Mouse (Mus musculus): ENCODE data around the gene Akap6. TPM values are rescaled to one million over a fixed set of nuclear protein-coding genes. Genes with fewer than 3 reads are reported as not detected.

The Akap6 gene
- polyA plus RNA-seq, 1 experiment from 2014 or later: 0.18 TPM

GRCm38 (mm10) chr12:53064241-53064760 lies 365.1 kb downstream of the Akap6 start:
- Histone ChIP-seq H3K36me3 (no peaks in the 10 kb centered on the region), H3K27ac (no peak overlapping the region), H3K9me3 (replicated peaks) (no peaks in the 10 kb centered on the region), H3K4me1 (peaks cover 33% of the 10 kb centered on the region), H3K27me3 (ENCODE audit: low read depth, poor library complexity, severe bottlenecking) (no peaks in the 10 kb centered on the region), H3K4me3 (no peak overlapping the region)
- WGBS: 87% methylated on average over 4 of the region's 4 CpGs
- DNase-seq (ENCODE audit: low spot score): no peak

- H3K9me3 ChIP-seq (replicated peaks): no peaks in the 10 kb centered on the region
- no peak for DNase-seq (ENCODE audit: low spot score)
These were observed 366.0 kb downstream of the Akap6 start for GRCm38 (mm10) chr12:53065031-53065785.

GRCm38 (mm10) chr12:53066321-53066720 lies 367.1 kb downstream of the Akap6 start:
- H3K9me3 ChIP-seq (replicated peaks): no peaks in the 10 kb centered on the region
- H3K4me1 ChIP-seq: peaks cover 26% of the 10 kb centered on the region
- H3K27ac ChIP-seq: no peak overlapping the region
- WGBS: 86% methylated on average over 9 of the region's 9 CpGs
- H3K4me3 ChIP-seq: no peak overlapping the region
- no peaks in the 10 kb centered on the region for H3K36me3 ChIP-seq
- DNase-seq (ENCODE audit: low spot score): no peak
- no peaks in the 10 kb centered on the region for H3K27me3 ChIP-seq (ENCODE audit: low read depth, poor library complexity, severe bottlenecking)

More at GRCm38 (mm10) chr12:53065031-53065785, 366.0 kb downstream of the Akap6 start:
- Histone ChIP-seq H3K4me3 (no peak overlapping the region), H3K36me3 (no peaks in the 10 kb centered on the region), H3K4me1 (peaks cover 33% of the 10 kb centered on the region), H3K27ac (no peak overlapping the region), H3K27me3 (ENCODE audit: low read depth, poor library complexity, severe bottlenecking) (no peaks in the 10 kb centered on the region)
- 86% methylated on average over 11 of the region's 11 CpGs for WGBS

GRCm38 (mm10) chr12:53070907-53071306 lies 371.7 kb downstream of the Akap6 start:
- no peaks in the 10 kb centered on the region for H3K9me3 ChIP-seq (replicated peaks)
- no peaks in the 10 kb centered on the region for H3K4me1 ChIP-seq
- WGBS: 95% methylated on average over 5 of the region's 5 CpGs
- no peaks in the 10 kb centered on the region for H3K27me3 ChIP-seq (ENCODE audit: low read depth, poor library complexity, severe bottlenecking)
- no peaks in the 10 kb centered on the region for H3K36me3 ChIP-seq
- no peak overlapping the region for H3K27ac ChIP-seq
- H3K4me3 ChIP-seq: no peak overlapping the region
- no peak for DNase-seq (ENCODE audit: low spot score)

- Histone ChIP-seq H3K4me1 (no peaks in the 10 kb centered on the region), H3K27ac (no peak overlapping the region), H3K36me3 (no peaks in the 10 kb centered on the region), H3K9me3 (replicated peaks) (no peaks in the 10 kb centered on the region), H3K27me3 (ENCODE audit: low read depth, poor library complexity, severe bottlenecking) (no peaks in the 10 kb centered on the region), H3K4me3 (no peak overlapping the region)
- DNase-seq (ENCODE audit: low spot score): no peak
- 90% methylated on average over 3 of the region's 3 CpGs for WGBS
These were observed 377.6 kb downstream of the Akap6 start for GRCm38 (mm10) chr12:53076595-53077400.

GRCm38 (mm10) chr12:53085789-53086188 lies 386.6 kb downstream of the Akap6 start:
- H3K27ac ChIP-seq: no peak overlapping the region
- no peaks in the 10 kb centered on the region for H3K36me3 ChIP-seq
- H3K9me3 ChIP-seq (replicated peaks): no peaks in the 10 kb centered on the region
- 87% methylated on average over 3 of the region's 3 CpGs for WGBS
- no peaks in the 10 kb centered on the region for H3K27me3 ChIP-seq (ENCODE audit: low read depth, poor library complexity, severe bottlenecking)
- H3K4me3 ChIP-seq: no peak overlapping the region
- no peaks in the 10 kb centered on the region for H3K4me1 ChIP-seq
- no peak for DNase-seq (ENCODE audit: low spot score)

- H3K4me3 ChIP-seq: no peak overlapping the region
- H3K27me3 ChIP-seq (ENCODE audit: low read depth, poor library complexity, severe bottlenecking): no peaks in the 10 kb centered on the region
- no peaks in the 10 kb centered on the region for H3K36me3 ChIP-seq
- H3K9me3 ChIP-seq (replicated peaks): no peaks in the 10 kb centered on the region
- DNase-seq (ENCODE audit: low spot score): no peak
- H3K4me1 ChIP-seq: no peaks in the 10 kb centered on the region
- H3K27ac ChIP-seq: no peak overlapping the region
- WGBS: 91% methylated on average over 10 of the region's 10 CpGs
These were observed 413.1 kb downstream of the Akap6 start for GRCm38 (mm10) chr12:53112276-53112675.

- Histone ChIP-seq H3K27ac (no peak overlapping the region), H3K27me3 (ENCODE audit: low read depth, poor library complexity, severe bottlenecking) (no peaks in the 10 kb centered on the region), H3K4me1 (peaks cover 3% of the 10 kb centered on the region), H3K4me3 (no peak overlapping the region), H3K9me3 (replicated peaks) (no peaks in the 10 kb centered on the region), H3K36me3 (no peaks in the 10 kb centered on the region)
- WGBS: 65% methylated on average over 4 of the region's 4 CpGs
- no peak for DNase-seq (ENCODE audit: low spot score)
These were observed 420.2 kb downstream of the Akap6 start for GRCm38 (mm10) chr12:53119352-53119751.

GRCm38 (mm10) chr12:53124131-53124530 lies 424.9 kb downstream of the Akap6 start:
- no peak for DNase-seq (ENCODE audit: low spot score)
- Histone ChIP-seq H3K9me3 (replicated peaks) (no peaks in the 10 kb centered on the region), H3K36me3 (no peaks in the 10 kb centered on the region), H3K27me3 (ENCODE audit: low read depth, poor library complexity, severe bottlenecking) (no peaks in the 10 kb centered on the region), H3K27ac (no peak overlapping the region), H3K4me1 (peaks cover 14% of the 10 kb centered on the region), H3K4me3 (no peak overlapping the region)
- 89% methylated on average over 7 of the region's 7 CpGs for WGBS

- Histone ChIP-seq H3K27me3 (ENCODE audit: low read depth, poor library complexity, severe bottlenecking) (no peaks in the 10 kb centered on the region), H3K4me3 (no peak overlapping the region), H3K4me1 (peaks cover 14% of the 10 kb centered on the region), H3K9me3 (replicated peaks) (no peaks in the 10 kb centered on the region), H3K27ac (no peak overlapping the region), H3K36me3 (no peaks in the 10 kb centered on the region)
- no peak for DNase-seq (ENCODE audit: low spot score)
- WGBS: 62% methylated on average over 1 of the region's 1 CpGs
These were observed 425.5 kb downstream of the Akap6 start for GRCm38 (mm10) chr12:53124696-53125095.

- 65% methylated on average over 4 of the region's 4 CpGs for WGBS
- no peak overlapping the region for H3K27ac ChIP-seq
- H3K4me3 ChIP-seq: no peak overlapping the region
- H3K4me1 ChIP-seq: peaks cover 14% of the 10 kb centered on the region
- H3K36me3 ChIP-seq: no peaks in the 10 kb centered on the region
- H3K9me3 ChIP-seq (replicated peaks): no peaks in the 10 kb centered on the region
- H3K27me3 ChIP-seq (ENCODE audit: low read depth, poor library complexity, severe bottlenecking): no peaks in the 10 kb centered on the region
- no peak for DNase-seq (ENCODE audit: low spot score)
These were observed 426.1 kb downstream of the Akap6 start for GRCm38 (mm10) chr12:53125286-53125685.

GRCm38 (mm10) chr12:53134196-53134595 lies 435.0 kb downstream of the Akap6 start:
- no peak for DNase-seq (ENCODE audit: low spot score)

GRCm38 (mm10) chr12:53137331-53137730 lies 438.1 kb downstream of the Akap6 start:
- no peak for DNase-seq (ENCODE audit: low spot score)
- Histone ChIP-seq H3K9me3 (replicated peaks) (no peaks in the 10 kb centered on the region), H3K4me1 (peaks cover 2% of the 10 kb centered on the region; the same call in 1 of the 2 replicates), H3K36me3 (no peaks in the 10 kb centered on the region), H3K27ac (no peak overlapping the region), H3K4me3 (no peak overlapping the region), H3K27me3 (ENCODE audit: low read depth, poor library complexity, severe bottlenecking) (no peaks in the 10 kb centered on the region)
- 91% methylated on average over 3 of the region's 3 CpGs for WGBS

More at GRCm38 (mm10) chr12:53134196-53134595, 435.0 kb downstream of the Akap6 start:
- H3K4me3 ChIP-seq: no peak overlapping the region
- WGBS: 75% methylated on average over 2 of the region's 2 CpGs
- no peak overlapping the region for H3K27ac ChIP-seq
- H3K9me3 ChIP-seq (replicated peaks): no peaks in the 10 kb centered on the region
- no peaks in the 10 kb centered on the region for H3K4me1 ChIP-seq
- no peaks in the 10 kb centered on the region for H3K27me3 ChIP-seq (ENCODE audit: low read depth, poor library complexity, severe bottlenecking)
- H3K36me3 ChIP-seq: no peaks in the 10 kb centered on the region
